Mouse (Mus musculus): ENCODE results near the gene Eps8l1.

Eps8l1 gene

DNA sequence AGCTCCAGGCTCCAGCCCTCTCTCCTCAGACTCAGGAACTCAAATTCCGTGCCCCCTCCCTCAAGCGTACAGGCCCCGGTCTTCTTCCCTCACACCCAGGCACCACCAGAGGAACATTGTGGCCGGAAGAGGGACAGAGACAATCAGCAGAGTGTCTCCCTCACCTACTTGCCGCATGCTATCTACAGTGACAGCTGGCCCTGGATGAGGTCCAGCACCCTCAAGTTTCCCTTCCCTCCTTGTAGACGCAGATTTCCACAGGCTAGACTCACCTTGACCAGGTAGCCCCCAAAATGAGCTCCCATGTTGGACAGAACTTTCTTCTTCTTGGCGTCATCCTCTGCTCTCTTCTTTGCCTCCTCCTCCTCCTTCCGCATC is 48.3 kb downstream of the Eps8l1 start:
- peak; percentile 47 for DNase-seq (ENCODE audit: low read depth)

DNA sequence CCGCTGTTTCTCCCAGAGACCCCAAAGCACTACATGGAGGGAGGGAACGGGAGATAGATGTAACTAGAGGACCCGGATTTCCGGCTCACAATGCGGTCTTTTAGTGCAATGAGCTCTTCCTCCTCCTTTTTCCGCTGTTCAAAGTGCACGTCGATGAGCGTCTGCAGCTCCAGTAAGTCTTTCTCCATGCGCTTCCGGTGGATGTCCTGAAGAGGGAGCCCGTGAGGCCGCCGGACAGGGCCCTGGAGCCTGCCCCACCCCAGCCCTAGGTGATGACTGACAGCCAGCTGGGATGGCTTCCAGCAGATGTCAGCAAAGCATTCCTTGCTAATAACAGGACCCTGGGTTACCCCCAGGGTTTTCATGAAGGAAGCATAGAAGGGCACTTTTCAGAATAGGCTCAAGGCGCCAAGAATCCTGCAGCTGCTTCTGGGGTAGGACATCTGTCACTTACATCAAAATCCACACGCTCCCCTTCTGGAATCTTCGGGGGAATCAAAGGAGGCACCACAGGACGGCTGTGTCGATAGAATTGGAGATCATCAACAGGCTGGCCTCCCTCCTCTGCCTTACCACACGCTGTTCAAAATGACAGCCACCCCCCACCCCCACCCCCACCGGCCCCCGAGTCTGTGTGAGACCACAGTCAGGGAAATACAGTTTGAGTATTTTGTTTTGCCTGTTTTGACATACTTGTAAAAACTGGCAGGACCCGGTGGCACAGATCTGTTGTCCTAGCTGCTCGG is 49.6 kb downstream of the Eps8l1 start:
- peak; percentile 79 for DNase-seq (ENCODE audit: low read depth)

GRCm38 (mm10) chr7:4511489-4512224 is 51.2 kb downstream of the Eps8l1 start:
- DNase-seq (ENCODE audit: low read depth), result no peak

GRCm38 (mm10) chr7:4513236-4513635 is 52.8 kb downstream of the Eps8l1 start:
- DNase-seq (ENCODE audit: low read depth), result peak; percentile 81

GRCm38 (mm10) chr7:4513829-4514712 is 53.6 kb downstream of the Eps8l1 start:
- DNase-seq (ENCODE audit: low read depth), result no peak

DNA sequence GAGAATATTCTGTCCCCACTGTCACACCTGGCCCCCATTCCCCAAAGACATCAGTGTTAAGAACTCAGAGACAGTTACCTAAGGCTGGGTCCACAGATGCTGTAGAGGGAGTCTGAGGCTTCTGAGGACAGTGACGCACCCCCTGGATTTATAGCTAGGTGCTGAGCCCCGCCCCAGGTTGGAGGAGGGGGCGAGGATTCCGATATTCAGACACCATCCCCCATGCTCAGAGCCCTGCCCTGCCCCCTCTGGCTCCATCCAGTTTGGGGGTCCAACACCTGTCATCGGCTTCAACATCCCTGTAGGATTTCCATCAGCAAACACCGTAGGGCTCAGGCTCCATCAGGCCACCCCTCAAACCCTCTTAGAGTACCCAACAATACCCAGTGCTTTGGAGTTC is 55.4 kb downstream of the Eps8l1 start:
- DNase-seq (ENCODE audit: low read depth), result no peak

DNA sequence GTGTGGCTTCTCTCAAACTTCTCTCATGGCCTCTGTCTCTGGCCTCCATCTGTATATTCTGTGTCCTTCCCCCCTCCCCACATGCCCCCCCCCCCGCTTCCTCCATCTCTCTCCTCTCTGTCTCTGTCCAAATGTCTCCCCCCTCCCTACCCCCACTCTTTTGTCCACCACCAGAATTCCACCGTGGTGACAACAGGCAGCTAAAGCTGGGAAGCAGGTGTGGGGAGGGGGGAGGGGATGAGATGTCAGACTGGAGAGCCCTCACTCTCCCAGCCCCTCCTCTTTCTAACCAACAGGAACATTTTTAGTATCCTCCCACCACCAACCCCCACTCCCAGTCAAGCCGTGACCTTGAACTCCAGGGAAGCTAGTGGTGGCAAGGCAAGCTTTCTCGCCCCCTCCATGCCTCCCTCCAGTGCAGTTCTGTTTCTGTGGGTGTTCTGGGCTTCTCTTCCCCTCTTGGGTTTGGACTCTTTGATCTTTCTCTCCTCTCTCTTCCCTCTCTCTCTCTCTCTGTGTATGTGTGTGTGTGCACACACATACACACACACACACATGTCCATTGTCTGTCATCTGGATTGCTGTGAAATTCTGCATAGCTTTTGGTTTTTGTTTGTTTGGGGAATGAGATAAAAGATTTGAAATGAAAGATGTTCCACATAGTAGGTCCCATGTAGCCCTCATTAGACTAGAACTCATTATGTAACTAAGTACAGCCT is 56.0 kb downstream of the Eps8l1 start, which contains the start of gene Tnnt1:
Gene Tnnt1, minus strand, starts transcription at position 51 of the 719 bp plus-strand sequence.
- DNase-seq (ENCODE audit: low read depth), result peak; percentile 72

DNA sequence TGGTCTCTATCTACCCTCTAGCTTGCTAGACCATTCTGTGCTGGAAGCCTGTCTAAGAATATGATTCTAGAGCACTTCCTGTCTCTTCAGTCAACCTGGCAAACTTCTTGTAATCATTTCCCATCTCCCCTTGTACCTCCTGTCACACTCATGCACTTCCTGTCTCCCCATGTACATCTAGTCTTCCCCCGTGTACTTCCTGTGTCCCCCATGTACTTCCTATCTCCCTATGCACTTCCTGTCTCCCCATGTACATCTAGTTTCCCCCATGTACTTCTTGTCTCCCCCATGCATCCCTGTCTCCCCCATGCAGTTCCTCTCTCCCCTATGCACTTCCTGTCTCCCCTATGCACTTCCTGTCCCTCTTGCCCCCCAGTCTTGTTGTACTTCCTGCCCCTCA is 58.0 kb downstream of the Eps8l1 start:
- DNase-seq (ENCODE audit: low read depth), result peak; percentile 38

DNA sequence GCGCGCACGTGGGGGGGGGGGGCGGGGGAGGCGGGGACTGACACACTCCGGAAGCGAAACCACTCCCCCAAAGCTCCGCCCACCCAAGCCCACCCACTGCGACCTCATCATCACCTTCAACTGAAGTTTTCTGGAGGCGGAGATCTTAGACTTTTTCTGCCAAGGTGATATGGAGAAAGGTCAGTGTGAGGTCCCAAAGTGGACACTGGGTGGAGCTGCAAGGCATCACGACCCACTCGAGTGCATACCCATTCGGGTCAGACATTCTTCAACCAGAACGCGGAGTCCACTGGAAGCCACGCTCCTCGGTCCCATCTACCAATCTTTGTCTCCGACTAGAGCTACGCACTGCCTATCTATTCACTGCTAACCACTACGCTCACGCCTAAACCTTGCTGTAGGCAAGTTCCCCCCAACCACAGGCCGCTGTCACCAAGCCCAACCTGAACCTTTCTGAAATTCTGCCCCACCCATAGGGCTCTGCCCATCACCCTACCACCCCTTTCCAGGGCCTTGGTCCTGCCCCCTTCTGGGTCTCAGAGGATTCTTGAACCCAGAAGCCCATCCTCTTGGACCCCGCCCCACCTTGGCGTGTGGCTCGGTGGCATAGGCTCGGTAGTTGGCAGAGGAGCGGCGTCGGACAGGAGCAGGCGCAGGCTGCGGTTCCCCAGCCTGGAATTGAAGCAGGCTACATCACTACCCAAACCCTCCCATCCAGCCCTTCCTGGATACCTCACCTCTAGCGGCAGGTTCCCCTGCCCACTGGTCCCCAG is 60.9 kb downstream of the Eps8l1 start:
- DNase-seq (ENCODE audit: low read depth), result no peak

- no peak for DNase-seq (ENCODE audit: low read depth)
Measured at GRCm38 (mm10) chr7:4522292-4522691, 61.8 kb downstream of the Eps8l1 start.

- no peak for DNase-seq (ENCODE audit: low read depth)
Measured at GRCm38 (mm10) chr7:4523205-4524130, 63.0 kb downstream of the Eps8l1 start.

DNA sequence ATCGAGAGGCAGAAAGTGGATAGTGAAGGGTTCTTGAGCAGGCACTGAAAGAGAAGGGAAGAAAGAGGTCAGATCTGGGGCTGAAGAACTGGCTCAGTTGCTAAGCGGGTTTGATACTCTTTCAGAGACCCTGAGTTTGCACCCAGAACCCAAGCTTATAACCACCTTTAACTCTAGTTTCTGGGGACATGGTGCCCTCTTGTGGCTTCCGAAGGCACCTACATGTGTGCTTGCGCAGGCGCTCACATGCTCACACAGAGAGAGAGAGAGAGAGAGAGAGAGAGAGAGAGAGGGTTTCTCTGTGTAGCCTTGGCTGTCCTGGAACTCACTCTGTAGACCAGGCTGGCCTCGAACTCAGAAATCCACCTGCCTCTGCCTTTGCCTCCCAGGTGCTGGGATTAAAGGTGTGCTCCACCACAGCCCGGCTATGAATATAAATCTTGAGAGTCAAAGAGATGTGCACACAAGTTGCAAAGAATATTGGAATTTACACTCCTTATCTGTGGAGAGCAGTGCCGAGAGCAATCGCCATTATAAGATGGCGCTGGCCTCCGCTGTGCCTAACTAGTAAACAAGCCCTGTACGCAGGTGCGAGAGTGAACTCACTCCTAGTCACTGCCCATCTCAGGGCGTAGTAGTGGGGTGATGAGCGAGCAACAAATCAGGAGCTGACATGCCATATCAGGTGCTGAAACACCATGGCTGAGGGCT is 63.9 kb downstream of the Eps8l1 start, which contains the start of gene Tnni3:
Gene Tnni3, minus strand, starts transcription at position 18 of the 711 bp plus-strand sequence.
- DNase-seq (ENCODE audit: low read depth), result peak; percentile 80

GRCm38 (mm10) chr7:4526341-4527301 is 66.1 kb downstream of the Eps8l1 start:
- peak; percentile 98 for DNase-seq (ENCODE audit: low read depth)

- peak; percentile 70 for DNase-seq (ENCODE audit: low read depth)
Measured at GRCm38 (mm10) chr7:4527302-4527689, 66.8 kb downstream of the Eps8l1 start.

All from 416B (cell line).